In genomic region chr12:46568665-46569064, GRCm38 (mm10) we compare ENCODE assay signal across 17 mouse cellular contexts.
"Had no signal": no experiment of that assay in that cellular context is flagged by ENCODE, and none has a peak within 500 bp of the region (broad histone marks: within the 10 kb centered on the region; RNA-seq: fewer than 3 reads in every experiment).

No protein-coding gene starts in this region.

- DNase-seq: gastrocnemius, adult 2 months; gastrocnemius, postnatal 10 days; gastrocnemius, postnatal 25 days; heart, adult 18-20 months; heart, postnatal 10 days; heart, postnatal 4 days; kidney, adult 18-20 months; kidney, adult 8-10 months; kidney, postnatal 10 days; kidney, postnatal 25 days; kidney, postnatal 4 days; liver; liver, embryonic 13.5 days had no signal

- ATAC-seq: hindbrain, embryonic 16.5 days; inflammation-experienced regulatory T-cells, adult 6 months; intestine, embryonic 15.5 days; intestine, postnatal 0 days had no signal
